Mouse (Mus musculus) neural tube, embryonic 13.5 days (tissue): ENCODE measurements at regions not wholly inside any gene's neighbourhood (a gene's known extent, or its start where the extent isn't known, plus 50 kb on each side); places are given as distances from the start of the nearest gene placed in this dataset.
A peak's percentile ranks its signal among the peaks of the same experiment; 100 is the strongest.

Experiments
- ATAC-seq: fragments of 200-750 bp; cut with Nextera tagmentation; 2 replicates; pipeline ENCODE4 v1.8.0; 2017; ENCODE audit warnings: low read depth, mild to moderate bottlenecking, moderate TSS enrichment, moderate library complexity
- H3K27ac ChIP-seq: fragments of 300-500 bp; sonication (generic); replicated peaks from 2 replicates; pipeline ENCODE4 v1.5.1; 2015; ENCODE audit warnings: moderate library complexity, mild to moderate bottlenecking, inconsistent platforms
- H3K27me3 ChIP-seq: fragments of 300-500 bp; sonication (generic); 2 replicates; pipeline ENCODE4 v1.6.1; 2015; ENCODE audit warnings: mild to moderate bottlenecking, inconsistent platforms
- H3K36me3 ChIP-seq: fragments of 300-500 bp; sonication (generic); 2 replicates; pipeline ENCODE4 v1.6.1; 2015; ENCODE audit warnings: mild to moderate bottlenecking, inconsistent platforms
- H3K4me1 ChIP-seq: fragments of 300-500 bp; sonication (generic); replicated peaks from 2 replicates; pipeline ENCODE4 v1.6.1; 2015; ENCODE audit warnings: inconsistent platforms
- H3K4me2 ChIP-seq: fragments of 300-500 bp; sonication (generic); 2 replicates; pipeline ENCODE4 v1.6.1; 2015; ENCODE audit warnings: inconsistent platforms, mild to moderate bottlenecking, moderate library complexity
- H3K4me3 ChIP-seq: fragments of 300-500 bp; sonication (generic); 2 replicates; pipeline ENCODE4 v1.5.1; 2015; ENCODE audit warnings: mild to moderate bottlenecking, inconsistent platforms
- H3K9ac ChIP-seq: fragments of 300-500 bp; sonication (generic); 2 replicates; pipeline ENCODE4 v1.6.1; 2015; ENCODE audit warnings: moderate library complexity, mild to moderate bottlenecking, inconsistent platforms
- H3K9me3 ChIP-seq: fragments of 300-500 bp; sonication (generic); 2 replicates; pipeline ENCODE4 v1.6.1; 2016; ENCODE audit warnings: inconsistent platforms
- WGBS: fragments of 180-500 bp; shearing (Covaris S2); methylation state at CpG from one replicate; pipeline ENCODE4 v1.1.7; 2015; 5-methylcytosine and 5-hydroxymethylcytosine counted together

DNA sequence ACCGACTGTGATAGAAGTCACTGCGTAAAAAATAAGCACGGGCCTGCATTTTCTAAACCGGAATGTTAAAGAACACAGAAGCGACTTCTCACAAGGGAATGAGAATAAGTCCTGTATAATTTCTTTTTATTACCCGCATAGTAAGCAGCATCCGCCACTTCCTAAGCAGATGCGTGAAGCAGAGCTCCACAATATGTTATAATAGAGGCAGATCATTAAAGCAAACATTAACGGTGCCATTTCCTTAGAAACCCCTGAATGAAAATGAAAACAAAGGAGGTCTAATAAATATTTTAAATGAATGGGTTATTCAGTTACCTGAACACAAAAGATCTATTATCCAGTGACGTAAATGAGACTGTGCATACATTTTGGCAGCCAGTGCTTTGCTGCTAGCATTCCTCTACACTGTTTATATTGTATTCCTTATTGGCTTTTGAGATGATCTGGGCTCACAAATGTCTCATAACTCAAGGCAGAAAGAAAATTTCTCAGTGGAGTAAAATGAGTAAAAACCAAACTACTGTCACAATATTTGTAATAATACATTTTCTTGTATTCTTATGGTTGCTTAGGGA, 566.6 kb upstream of the Epha6 start:
- WGBS, result 18% methylated on average over 10 of the region's 10 CpGs
- no peaks in the 10 kb centered on the region for H3K36me3 ChIP-seq
- peak overlapping the region; percentile 28; the same call in 1 of the 2 replicates for H3K27ac ChIP-seq
- peak overlapping the region; percentile 41 for H3K4me2 ChIP-seq
- H3K4me1 ChIP-seq, result peaks cover 5% of the 10 kb centered on the region
- no peaks in the 10 kb centered on the region for H3K9me3 ChIP-seq
- peak overlapping the region; percentile 16; the same call in 1 of the 2 replicates for H3K4me3 ChIP-seq
- no peaks in the 10 kb centered on the region for H3K27me3 ChIP-seq
- H3K9ac ChIP-seq, result 0 out of 2 replicates have a peak overlapping the region, but pooled peaks have one; percentile 12
- peak; percentile 91 for ATAC-seq

DNA sequence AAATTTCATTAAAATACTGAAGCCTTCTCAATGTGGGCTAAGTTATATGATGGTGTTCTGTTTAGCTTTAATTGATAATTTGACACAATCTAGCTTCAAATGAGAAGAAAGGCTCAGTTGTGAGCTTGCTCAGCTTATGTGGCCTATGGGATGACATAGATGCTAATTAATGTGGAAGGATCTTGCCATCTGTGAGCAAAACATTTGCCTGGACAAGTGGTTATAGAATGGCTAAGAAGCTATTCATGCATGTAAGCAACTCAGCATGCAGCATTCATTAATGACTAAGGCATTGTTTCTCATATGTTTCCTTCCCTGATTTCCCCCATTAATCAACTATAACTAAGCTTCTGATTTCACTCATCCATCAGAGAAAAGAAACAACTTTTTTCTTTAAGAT, 532.8 kb upstream of the Epha6 start:
- Histone ChIP-seq H3K4me3 (no peak overlapping the region), H3K4me1 (no peaks in the 10 kb centered on the region), H3K9me3 (no peaks in the 10 kb centered on the region), H3K4me2 (no peak overlapping the region), H3K9ac (no peak overlapping the region), H3K36me3 (no peaks in the 10 kb centered on the region), H3K27me3 (no peaks in the 10 kb centered on the region), H3K27ac (no peak overlapping the region)
- ATAC-seq, result no peak
